Mouse (Mus musculus) Muller cell, postnatal 12 days (primary cell): ENCODE measurements at regions not wholly inside any gene's neighbourhood (a gene's known extent, or its start where the extent isn't known, plus 50 kb on each side); places are given as distances from the start of the nearest gene placed in this dataset.

Source experiments
- DNase-seq: peaks from one replicate; pipeline ENCODE4 v3.0.0-alpha.2; 2015; ENCODE audit errors: inconsistent ontology term

DNA sequence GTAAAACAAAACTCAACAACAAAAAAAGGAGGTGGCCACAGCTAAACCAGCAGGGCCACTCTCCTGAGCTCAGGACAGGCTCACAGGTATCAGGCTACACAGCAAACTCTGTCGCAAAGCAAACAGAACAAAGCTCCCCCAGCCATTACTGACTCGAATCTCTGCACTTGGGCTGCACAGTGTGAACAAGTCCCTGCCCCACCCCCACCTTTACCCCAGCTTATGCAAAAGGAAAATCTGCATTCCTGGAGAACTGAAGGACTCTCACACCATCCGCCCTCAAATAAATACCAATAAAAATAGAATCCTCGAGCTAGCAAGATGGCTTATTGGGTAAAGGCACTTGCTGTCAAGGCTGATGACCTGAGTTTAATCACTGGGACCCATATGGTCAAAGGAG is 60.6 kb upstream of the Syt13 start:
- no peak for DNase-seq

DNA sequence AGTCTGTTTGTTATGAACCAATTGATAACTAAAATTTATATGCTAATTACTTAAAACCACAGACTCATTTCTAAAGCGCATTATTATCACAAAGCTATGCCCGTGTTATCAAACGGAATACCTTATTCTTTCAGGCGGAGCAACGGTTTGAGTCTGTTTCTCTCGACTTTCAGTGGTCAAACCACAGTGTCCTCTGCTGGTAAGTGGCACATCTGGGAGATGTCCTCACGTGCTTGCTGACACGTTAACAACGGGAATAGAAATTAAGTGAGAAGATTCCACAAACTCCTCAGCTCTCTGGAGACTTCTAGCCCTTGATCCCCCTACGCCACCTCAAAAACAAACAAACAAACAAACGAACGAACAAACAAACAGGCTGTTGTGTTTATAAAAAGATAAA is 58.9 kb upstream of the Syt13 start:
- no peak for DNase-seq

DNA sequence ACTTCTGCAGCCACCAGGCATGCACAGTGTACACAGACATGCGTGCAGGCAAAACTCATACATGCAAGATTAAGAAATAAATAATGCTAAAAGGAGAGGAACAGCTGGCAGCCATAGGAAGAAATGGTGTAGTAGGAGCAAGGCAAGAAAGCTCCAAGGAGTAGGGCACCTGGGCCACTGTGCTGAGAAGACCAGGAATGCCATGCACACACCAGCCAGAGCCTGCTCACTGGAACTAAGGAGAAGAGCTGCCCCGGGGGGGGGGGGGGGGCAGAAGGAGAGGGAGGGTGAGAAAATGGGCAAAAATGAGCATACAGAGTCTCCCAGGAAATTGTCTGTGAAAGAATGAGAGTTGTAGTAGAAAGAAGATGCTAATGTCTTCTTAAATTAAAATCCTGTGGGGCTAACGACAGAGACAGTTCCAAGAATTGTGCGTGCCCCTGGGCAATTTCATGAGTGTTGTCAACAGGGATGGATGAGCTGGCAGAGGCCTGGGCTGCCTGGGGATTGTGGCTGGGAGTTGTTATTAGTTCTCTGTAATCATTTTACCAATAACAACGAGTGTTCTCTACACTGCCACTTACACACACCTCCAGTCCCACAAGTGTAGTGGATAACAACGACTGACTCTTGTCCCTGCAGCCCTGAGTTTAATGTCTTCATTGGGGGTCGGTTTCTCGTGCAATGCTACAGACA is 54.2 kb upstream of the Syt13 start:
- DNase-seq: no peak
